Mouse (Mus musculus) liver, adult 2 months (tissue): Measurements from ENCODE around the gene Gm11060. TPM values are rescaled to one million over a fixed set of nuclear protein-coding genes. Genes with fewer than 3 reads are reported as not detected.

Experiments
- DNase-seq: peaks from one replicate; pipeline ENCODE4 v3.0.0-alpha.2; 2011; ENCODE audit warnings: low read depth, low spot score; ENCODE audit errors: extremely low read depth
- H3K27ac ChIP-seq: fragments of 200-500 bp; replicated peaks from 2 replicates; pipeline ENCODE4 v1.5.1; 2012; ENCODE audit warnings: low read depth, mild to moderate bottlenecking, control low read depth, inconsistent platforms, low read length; ENCODE audit not compliant: insufficient read depth
- H3K27me3 ChIP-seq: fragments of 200-500 bp; 2 replicates; pipeline ENCODE4 v1.6.1; 2012; ENCODE audit warnings: mild to moderate bottlenecking, moderate library complexity, low read length, inconsistent platforms; ENCODE audit not compliant: control insufficient read depth, insufficient read depth
- H3K36me3 ChIP-seq: fragments of 200-500 bp; 2 replicates; pipeline ENCODE4 v1.6.1; 2012; ENCODE audit warnings: low read length, inconsistent platforms; ENCODE audit not compliant: control insufficient read depth, insufficient read depth
- H3K4me1 ChIP-seq: fragments of 200-500 bp; 2 replicates; pipeline ENCODE4 v1.6.1; 2011; ENCODE audit warnings: low read length; ENCODE audit not compliant: control insufficient read depth, insufficient read depth
- H3K4me3 ChIP-seq: fragments of 200-500 bp; 2 replicates; pipeline ENCODE4 v1.5.1; 2011; ENCODE audit warnings: low read depth, mild to moderate bottlenecking, control low read depth, low read length, moderate library complexity; ENCODE audit not compliant: insufficient read depth
- H3K79me2 ChIP-seq: fragments of 200-500 bp; 2 replicates; pipeline ENCODE4 v1.6.1; 2012; ENCODE audit warnings: inconsistent platforms, mild to moderate bottlenecking, low read length, moderate library complexity; ENCODE audit not compliant: control insufficient read depth, insufficient read depth
- H3K9ac ChIP-seq: fragments of 200-500 bp; 2 replicates; pipeline ENCODE4 v1.6.1; 2012; ENCODE audit warnings: low read depth, mild to moderate bottlenecking, control low read depth, inconsistent platforms, low read length
- CTCF ChIP-seq: fragments of 200-500 bp; IDR thresholded peaks from 2 replicates; pipeline ENCODE4 v1.5.1; 2011; ENCODE audit warnings: low read depth, low read length, control low read depth
- POLR2A ChIP-seq: fragments of 200-500 bp; IDR thresholded peaks from 2 replicates; pipeline ENCODE4 v1.6.1; 2011; ENCODE audit warnings: low read length, control low read depth; ENCODE audit not compliant: insufficient read depth; ENCODE audit errors: extremely low read depth
- WGBS: fragments of 180-500 bp; shearing (Covaris S2); methylation state at CpG from one replicate; pipeline ENCODE4 v1.1.7; 2018; 5-methylcytosine and 5-hydroxymethylcytosine counted together
- polyA plus RNA-seq: library from polyadenylated mRNA; depleted of rRNA; stranded (reverse); fragments of >200 nt; gene quantifications from 2 replicates; pipeline ENCODE4 v1.2.3, GENCODE M21; 2012
- total RNA-seq: library from RNA; depleted of rRNA; stranded (reverse); fragments of >200 nt; gene quantifications from 2 replicates; pipeline ENCODE4 v1.2.3, GENCODE M21; 2014

Gm11060 gene
- total and polyA plus RNA-seq, 2 experiments: not detected

- 16% methylated on average over 8 of the region's 8 CpGs for WGBS
- H3K9ac ChIP-seq: no peak overlapping the region
- H3K36me3 ChIP-seq: no peaks in the 10 kb centered on the region
- H3K4me1 ChIP-seq: no peaks in the 10 kb centered on the region
- no peak for DNase-seq
- no peak overlapping the region for H3K4me3 ChIP-seq
- TF ChIP-seq POLR2A (no peak), CTCF (no peak)
- no peaks in the 10 kb centered on the region for H3K79me2 ChIP-seq
- no peak overlapping the region for H3K27ac ChIP-seq
- peaks cover 22% of the 10 kb centered on the region for H3K27me3 ChIP-seq
These were observed 30.4 kb downstream of the Gm11060 start for GRCm38 (mm10) chr2:105122216-105122615.

DNA sequence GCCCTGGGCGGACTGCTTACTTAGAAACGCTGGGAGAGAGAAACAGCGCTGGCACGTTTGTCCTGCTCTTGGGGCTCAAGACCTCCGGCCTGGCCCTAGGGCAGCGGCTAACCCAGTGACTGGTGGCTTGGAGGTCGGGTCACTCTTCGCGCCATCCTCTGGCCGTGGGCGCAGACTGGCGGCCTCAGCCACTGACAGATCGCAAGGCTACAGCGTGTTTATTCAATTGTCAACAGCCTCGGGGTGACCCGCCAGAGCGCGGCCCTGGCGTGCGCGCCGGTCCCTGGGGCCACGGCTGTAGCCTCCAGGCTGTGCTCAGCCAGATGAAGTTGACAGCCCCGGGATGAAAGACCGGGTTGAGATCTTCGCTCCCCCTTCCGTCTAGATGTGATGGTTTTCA lies 31.1 kb downstream of the Gm11060 start:
- Histone ChIP-seq H3K9ac (no peak overlapping the region), H3K79me2 (no peaks in the 10 kb centered on the region), H3K4me3 (no peak overlapping the region), H3K4me1 (no peaks in the 10 kb centered on the region), H3K36me3 (no peaks in the 10 kb centered on the region), H3K27me3 (peaks cover 29% of the 10 kb centered on the region), H3K27ac (no peak overlapping the region)
- no peak for TF ChIP-seq POLR2A
- TF ChIP-seq CTCF: no peak
- 2% methylated on average over 27 of the region's 27 CpGs for WGBS
- DNase-seq: peak; percentile 2

GRCm38 (mm10) chr2:105123431-105123830 lies 31.6 kb downstream of the Gm11060 start:
- Histone ChIP-seq H3K79me2 (no peaks in the 10 kb centered on the region), H3K4me3 (no peak overlapping the region), H3K27ac (no peak overlapping the region), H3K9ac (no peak overlapping the region), H3K27me3 (peaks cover 30% of the 10 kb centered on the region), H3K36me3 (no peaks in the 10 kb centered on the region), H3K4me1 (no peaks in the 10 kb centered on the region)
- WGBS: 9% methylated on average over 8 of the region's 8 CpGs
- TF ChIP-seq CTCF (no peak), POLR2A (no peak)
- no peak for DNase-seq

DNA sequence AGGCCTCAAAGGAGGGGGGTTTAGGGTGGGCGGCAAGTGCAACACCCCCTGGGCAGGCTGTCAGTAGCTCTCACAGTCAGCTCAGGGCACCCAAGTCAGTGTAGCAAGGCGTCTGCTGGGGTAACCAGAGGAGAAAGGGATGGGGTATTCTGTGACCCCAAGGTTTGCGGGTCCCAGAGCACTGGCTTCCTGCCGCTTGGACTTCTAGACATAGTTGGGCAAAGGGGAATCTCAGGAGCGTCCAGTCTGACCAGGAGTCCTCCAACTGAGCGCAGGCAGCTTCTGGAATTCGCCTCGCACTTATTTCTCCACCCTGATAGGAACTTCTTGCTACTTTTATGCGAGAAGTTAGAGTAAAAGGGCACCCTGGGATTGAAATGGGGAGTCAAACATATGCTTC lies 32.1 kb downstream of the Gm11060 start:
- Histone ChIP-seq H3K27ac (no peak overlapping the region), H3K27me3 (peaks cover 30% of the 10 kb centered on the region), H3K36me3 (no peaks in the 10 kb centered on the region), H3K9ac (no peak overlapping the region), H3K79me2 (no peaks in the 10 kb centered on the region), H3K4me3 (no peak overlapping the region), H3K4me1 (no peaks in the 10 kb centered on the region)
- no peak for DNase-seq
- TF ChIP-seq POLR2A (no peak), CTCF (no peak)
- 9% methylated on average over 9 of the region's 9 CpGs for WGBS

DNA sequence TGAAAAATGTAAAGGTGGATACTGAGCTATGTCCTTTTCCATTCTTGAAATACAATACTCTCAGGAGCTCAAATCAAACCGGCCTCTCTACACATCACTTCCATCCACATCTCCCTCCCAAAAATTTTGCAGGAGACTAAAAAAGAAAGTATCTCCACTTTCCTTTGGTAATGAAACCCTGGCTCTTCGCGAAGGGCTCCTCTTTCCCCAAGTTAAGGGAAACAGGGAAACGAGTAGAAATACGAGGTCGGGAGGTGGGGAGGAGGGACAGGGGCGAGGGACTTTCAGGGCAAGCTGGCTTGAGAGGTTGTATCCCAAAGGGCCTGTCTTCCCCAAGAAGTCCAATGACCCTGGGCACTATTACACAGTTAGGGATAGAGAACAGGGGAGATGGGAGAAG lies 32.6 kb downstream of the Gm11060 start:
- no peaks in the 10 kb centered on the region for H3K4me1 ChIP-seq
- H3K79me2 ChIP-seq: no peaks in the 10 kb centered on the region
- DNase-seq: no peak
- no peak overlapping the region for H3K4me3 ChIP-seq
- WGBS: 13% methylated on average over 7 of the region's 7 CpGs
- no peak for TF ChIP-seq CTCF
- TF ChIP-seq POLR2A: no peak
- no peaks in the 10 kb centered on the region for H3K36me3 ChIP-seq
- peaks cover 30% of the 10 kb centered on the region for H3K27me3 ChIP-seq
- H3K27ac ChIP-seq: no peak overlapping the region
- H3K9ac ChIP-seq: no peak overlapping the region

DNA sequence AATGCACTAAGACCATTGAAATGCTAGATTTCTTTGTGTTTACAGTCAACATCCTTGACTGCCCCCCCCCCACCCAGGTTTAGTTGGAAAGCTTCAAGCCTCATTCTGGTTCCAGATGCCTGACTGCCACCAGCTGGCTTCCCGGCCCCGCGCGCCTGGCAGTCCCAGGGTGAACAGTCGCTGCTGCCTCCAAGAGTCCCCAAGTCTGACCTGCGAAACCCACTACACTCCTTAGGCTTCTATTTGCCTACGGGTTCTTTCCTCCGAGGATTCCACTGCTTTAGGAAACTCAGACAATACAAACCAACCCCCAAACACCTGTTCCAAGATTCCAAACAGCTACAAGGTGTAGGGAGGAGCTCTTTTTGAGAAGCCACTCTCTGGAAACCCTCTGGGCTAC lies 33.4 kb downstream of the Gm11060 start:
- no peaks in the 10 kb centered on the region for H3K4me1 ChIP-seq
- no peaks in the 10 kb centered on the region for H3K36me3 ChIP-seq
- no peak for TF ChIP-seq POLR2A
- TF ChIP-seq CTCF: no peak
- no peak for DNase-seq
- H3K27ac ChIP-seq: no peak overlapping the region
- H3K27me3 ChIP-seq: peaks cover 32% of the 10 kb centered on the region
- no peak overlapping the region for H3K4me3 ChIP-seq
- 13% methylated on average over 8 of the region's 8 CpGs for WGBS
- H3K9ac ChIP-seq: no peak overlapping the region
- H3K79me2 ChIP-seq: no peaks in the 10 kb centered on the region
